Mouse (Mus musculus) heart, embryonic 13.5 days (tissue): ENCODE measurements around the gene Mast2. TPM values are rescaled to one million over a fixed set of nuclear protein-coding genes. Genes with fewer than 3 reads are reported as not detected.

Experiments
- polyA plus RNA-seq: library from polyadenylated mRNA; unstranded; fragments of >200 nt; fragmentation: Nextera tagmentation; extraction: Ambion mirVana; gene quantifications from 2 replicates; pipeline ENCODE4 v1.2.1, GENCODE M21; 2015

Mast2 gene
- polyA plus RNA-seq, 1 experiment from 2014 or later: 12.9 TPM

Other genes starting within 250 kb of the Mast2 start
- 12.1 and 14.0 TPM in 2 replicates for gene Pik3r3, start 242.6 kb downstream of the Mast2 start, polyA plus RNA-seq
- 14.3 and 15.6 TPM in 2 replicates for gene Ipp, start 43.4 kb upstream of the Mast2 start, polyA plus RNA-seq
- 24.3 and 24.6 TPM in 2 replicates for gene Tmem69, start 91.8 kb upstream of the Mast2 start, polyA plus RNA-seq
- 24.4 and 25.0 TPM in 2 replicates for gene Gpbp1l1, start 93.5 kb upstream of the Mast2 start, polyA plus RNA-seq
- gene Ccdc17, start 132.5 kb upstream of the Mast2 start, polyA plus RNA-seq: 3.1 and 3.6 TPM in 2 replicates
- 87.3 and 87.4 TPM in 2 replicates for gene Nasp, start 163.8 kb upstream of the Mast2 start, polyA plus RNA-seq
- 580 and 636 TPM in 2 replicates for gene Akr1a1, start 187.5 kb upstream of the Mast2 start, polyA plus RNA-seq
- 967 and 1,034 TPM in 2 replicates for gene Prdx1, start 221.4 kb upstream of the Mast2 start, polyA plus RNA-seq
- 33.5 and 35.1 TPM in 2 replicates for gene Mmachc, start 244.2 kb upstream of the Mast2 start, polyA plus RNA-seq
- 17.9 and 20.2 TPM in 2 replicates for gene Ccdc163, start 244.3 kb upstream of the Mast2 start, polyA plus RNA-seq